Mouse (Mus musculus) skeletal muscle tissue, adult 2 months (tissue): Measurements from ENCODE around the gene Actr5.

Experiments
- DNase-seq: peaks from one replicate; pipeline ENCODE4 v3.0.0-alpha.2; 2012; ENCODE audit warnings: low read depth, low spot score

Actr5 gene

DNA sequence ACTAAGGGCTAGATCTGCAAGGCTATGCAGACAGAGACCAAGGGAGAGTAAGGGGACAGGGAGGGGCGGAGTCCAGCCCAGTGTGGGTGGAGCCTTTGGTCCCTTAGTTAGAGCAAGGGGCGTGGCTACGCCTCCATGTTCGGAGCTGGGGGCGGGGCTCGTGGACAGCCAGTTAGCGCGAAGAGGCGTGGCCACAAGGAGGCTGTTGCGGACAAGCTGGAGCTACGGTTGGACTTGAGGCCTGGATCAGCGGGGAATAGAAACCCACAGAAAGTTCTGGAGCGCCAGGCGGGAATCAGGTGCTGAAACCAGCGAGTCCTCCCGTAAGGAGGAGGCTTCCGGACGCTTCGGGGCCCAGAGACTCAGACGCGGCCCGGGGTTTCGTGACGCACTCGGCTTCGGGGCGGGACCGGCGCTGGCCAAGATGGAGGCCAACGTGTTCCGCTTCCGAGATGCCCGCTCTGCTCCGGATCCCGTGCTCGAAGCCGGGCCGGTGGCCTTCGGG lies at the start of gene Actr5:
Gene Actr5, plus strand, starts transcription at position 171 of the 505 bp plus-strand sequence.
- DNase-seq, result peak; percentile 88

DNA sequence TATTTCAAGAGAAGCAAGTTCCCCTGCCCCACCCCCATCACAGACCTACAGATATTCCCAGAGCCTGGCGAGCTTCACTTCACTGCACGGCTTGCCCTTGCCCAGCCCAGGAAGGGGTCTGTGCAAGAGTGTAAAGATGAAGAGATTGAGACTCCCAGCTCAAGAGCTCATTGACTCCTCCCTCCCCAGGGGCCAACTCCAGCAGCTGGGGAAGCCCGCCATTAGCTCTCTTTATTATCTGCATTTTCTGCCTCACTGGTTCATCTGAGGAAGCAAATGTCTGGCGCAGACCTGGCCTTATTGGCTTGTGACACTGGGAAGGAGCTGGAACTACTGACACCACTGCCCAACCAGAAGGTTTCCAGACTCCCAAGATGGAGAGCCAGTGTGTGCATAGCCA lies 44.7 kb upstream of the Actr5 start:
- no peak for DNase-seq

GRCm38 (mm10) chr2:158584621-158585358 lies 39.9 kb upstream of the Actr5 start:
- no peak for DNase-seq

DNA sequence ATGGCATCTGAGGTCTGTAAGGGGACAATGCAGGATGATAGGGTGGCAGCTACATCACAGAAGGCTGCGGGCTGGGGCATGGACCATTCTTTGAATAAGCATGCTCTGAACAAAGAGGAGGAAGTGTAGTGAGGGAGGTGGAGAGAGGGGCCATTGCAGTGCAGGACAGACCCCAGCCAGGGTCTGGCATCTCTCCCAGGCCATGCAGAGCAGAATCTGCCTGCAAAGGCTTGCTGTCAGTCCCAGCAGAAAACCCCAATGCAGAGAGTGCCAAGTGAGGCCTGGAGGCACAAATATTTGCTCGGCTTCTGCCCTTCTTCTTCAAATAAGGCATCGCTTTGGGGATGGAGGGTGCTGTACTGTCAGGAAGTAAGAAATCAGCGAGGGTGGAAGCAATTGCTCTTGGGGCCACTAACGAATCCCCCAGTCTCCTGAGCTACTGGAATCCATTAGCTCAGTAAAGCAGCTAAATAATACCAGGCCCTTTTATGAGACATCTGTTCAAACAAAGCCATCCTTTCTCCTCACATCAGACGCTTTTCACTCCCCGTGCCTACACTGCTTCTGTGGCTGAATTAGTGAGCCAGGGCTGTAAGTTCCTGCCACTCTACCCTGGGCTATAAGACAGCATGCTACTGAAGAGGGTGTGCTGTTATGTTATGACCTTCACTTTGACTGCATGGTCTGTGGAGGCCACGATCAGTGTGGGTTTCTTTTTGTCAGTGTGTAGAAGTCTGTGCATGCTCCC lies 36.0 kb upstream of the Actr5 start:
- no peak for DNase-seq

GRCm38 (mm10) chr2:158590495-158590894 lies 34.2 kb upstream of the Actr5 start:
- no peak for DNase-seq

GRCm38 (mm10) chr2:158591286-158591685 lies 33.4 kb upstream of the Actr5 start:
- no peak for DNase-seq

DNA sequence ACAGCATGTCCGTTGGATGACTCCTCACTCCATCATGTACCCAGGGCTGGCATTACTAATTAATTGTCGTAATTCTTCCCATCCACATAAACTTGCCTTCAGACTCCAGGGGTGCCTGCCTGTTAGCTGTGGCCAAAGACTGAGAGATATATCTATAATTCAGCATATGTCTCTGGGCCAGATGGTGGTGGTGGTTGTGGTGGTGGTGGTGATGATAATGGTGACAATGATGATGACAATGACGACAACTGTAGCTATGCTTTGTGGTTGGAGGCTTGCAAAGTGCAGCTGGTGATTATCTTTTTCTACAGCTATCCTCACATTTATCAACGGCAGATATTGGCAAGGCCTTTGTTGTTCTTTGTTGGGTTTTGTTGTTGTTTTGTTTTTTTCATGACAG lies 31.3 kb upstream of the Actr5 start:
- no peak for DNase-seq

GRCm38 (mm10) chr2:158595103-158595502 lies 29.6 kb upstream of the Actr5 start:
- DNase-seq, result no peak

GRCm38 (mm10) chr2:158595577-158595976 lies 29.1 kb upstream of the Actr5 start:
- DNase-seq, result no peak

DNA sequence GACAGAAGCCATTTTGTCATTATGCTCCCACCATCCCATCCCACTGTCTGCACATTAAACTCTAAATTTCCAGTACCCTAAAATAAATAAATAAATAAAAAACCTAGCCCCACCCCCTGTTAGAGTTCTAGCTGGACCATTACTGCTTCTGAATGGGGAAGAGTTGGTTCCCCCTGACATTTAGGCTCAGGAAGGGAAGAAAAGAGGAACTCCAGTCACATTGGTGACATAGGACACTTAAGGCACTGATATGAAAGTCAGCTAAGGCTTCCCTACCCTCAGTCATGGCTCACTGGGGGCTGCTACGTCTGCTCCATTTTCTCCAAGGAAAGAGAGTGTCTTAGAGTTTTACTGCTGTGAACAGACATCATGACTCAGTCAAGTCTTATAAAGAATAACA lies 27.9 kb upstream of the Actr5 start:
- DNase-seq, result no peak

DNA sequence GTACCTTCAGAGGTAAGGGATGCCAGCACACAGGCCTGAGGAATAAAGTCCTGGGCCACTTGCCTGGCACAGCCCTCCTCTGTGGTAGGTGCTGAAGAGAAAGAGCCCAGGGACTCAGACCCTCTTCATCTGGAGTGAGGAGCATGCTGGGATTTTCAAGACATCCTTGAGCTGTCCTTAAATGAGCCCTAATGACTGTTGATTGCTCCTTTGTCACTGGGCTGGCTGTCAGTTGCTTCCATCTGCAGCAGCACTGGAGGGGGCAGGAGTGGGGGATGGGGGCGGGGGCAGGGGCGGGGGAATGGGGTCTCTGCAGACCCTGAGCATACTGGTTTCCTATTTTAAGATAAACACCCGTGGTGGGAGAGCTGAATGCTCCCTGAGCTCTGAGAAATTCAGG lies 24.2 kb upstream of the Actr5 start:
- no peak for DNase-seq

- DNase-seq, result no peak
These were observed 23.4 kb upstream of the Actr5 start for GRCm38 (mm10) chr2:158601326-158601725.

GRCm38 (mm10) chr2:158602663-158603062 lies 22.0 kb upstream of the Actr5 start:
- DNase-seq, result no peak

DNA sequence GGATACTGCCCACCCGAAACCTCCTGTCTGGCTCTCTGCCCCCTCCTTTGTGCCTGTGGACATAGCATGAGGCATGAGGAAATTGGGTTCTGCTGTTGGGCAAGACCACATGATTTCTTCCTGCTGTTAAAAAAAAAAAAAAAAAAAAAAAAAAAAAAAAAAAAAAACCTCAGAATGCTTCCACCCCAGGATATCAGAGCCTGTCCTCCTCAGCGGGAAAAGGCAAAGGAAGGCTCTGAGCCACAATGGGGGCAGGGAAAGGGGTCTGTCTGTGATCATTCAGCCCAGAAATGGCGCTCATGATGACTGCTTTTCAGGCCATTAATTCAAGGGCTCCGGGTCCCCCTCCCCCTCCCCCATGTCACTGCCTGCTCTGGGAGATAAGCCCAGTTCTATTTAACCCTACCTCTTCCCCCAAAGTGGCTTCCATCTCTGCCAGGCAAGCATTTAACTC lies 18.1 kb upstream of the Actr5 start:
- DNase-seq, result no peak

DNA sequence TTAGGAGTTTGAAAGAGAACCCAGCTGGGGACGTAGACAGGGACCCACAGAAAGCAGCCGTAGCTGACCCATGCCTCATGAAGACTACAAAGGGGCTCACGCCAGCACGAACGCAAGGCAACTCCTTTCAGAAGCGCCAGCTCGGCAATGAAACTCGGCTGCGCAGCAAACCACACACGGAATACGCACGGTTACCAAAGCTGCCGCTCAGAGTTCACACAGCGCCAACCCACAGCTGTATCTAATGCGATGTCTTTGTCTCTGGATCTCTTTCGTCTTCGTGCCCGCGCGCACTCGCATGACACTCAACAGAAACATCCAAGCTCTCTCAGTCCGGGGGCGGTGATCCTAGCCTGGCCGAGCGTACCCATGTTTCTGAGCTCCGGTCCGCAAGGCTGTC lies 15.0 kb upstream of the Actr5 start:
- DNase-seq, result no peak

DNA sequence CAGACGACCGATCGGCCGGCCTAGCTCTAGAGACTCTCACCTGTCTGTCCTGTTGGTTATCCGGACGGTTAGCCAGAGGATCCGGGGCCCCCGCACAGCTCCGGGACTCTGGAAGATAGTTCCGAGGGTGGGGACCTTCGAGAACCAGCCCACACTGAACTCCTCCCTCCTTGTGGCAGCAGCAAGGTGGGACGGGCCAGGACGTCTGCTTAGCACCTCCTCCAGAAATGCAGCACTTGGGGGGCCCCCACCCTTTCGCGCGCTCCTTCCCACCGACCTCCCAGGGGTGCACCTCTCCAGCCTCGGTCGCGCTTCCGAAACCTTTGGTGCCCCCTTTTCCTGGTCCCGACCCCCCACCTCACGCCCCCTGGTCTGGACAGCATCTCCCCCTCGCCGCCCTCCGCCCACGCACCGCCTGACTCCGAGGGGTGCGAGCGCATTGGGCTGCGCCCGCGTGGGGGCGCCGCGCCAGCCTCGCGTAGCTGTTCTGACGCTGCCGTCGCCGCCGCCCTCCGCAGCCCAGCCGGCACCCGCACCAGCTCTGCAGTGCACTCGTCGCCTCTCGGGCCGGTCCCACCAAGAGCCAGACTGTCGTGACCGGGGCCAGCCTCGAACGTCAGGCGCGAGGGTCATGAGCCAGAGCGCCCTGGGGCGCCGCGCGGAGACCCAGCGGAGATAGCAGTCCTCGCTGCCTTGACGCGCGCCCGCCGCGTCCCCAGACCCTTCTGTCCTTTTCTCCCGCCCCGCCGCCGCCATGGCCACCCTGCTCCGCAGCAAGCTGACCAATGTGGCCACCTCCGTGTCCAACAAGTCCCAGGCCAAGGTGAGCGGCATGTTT lies 14.0 kb upstream of the Actr5 start, which contains the start of gene Slc32a1:
Gene Slc32a1, plus strand, starts transcription at position 280 of the 838 bp plus-strand sequence.
- no peak for DNase-seq

DNA sequence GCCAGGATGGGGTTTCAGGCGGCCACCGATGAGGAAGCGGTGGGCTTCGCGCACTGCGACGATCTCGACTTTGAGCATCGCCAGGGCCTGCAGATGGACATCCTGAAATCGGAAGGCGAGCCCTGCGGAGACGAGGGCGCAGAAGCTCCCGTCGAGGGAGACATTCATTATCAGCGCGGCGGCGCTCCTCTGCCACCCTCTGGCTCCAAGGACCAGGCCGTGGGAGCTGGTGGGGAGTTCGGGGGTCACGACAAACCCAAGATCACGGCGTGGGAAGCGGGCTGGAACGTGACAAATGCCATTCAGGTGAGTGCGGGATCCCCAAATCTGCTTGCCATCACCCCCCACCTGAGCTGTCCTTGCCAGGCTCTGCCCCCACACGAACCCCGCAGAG lies 13.4 kb upstream of the Actr5 start:
- DNase-seq, result no peak

DNA sequence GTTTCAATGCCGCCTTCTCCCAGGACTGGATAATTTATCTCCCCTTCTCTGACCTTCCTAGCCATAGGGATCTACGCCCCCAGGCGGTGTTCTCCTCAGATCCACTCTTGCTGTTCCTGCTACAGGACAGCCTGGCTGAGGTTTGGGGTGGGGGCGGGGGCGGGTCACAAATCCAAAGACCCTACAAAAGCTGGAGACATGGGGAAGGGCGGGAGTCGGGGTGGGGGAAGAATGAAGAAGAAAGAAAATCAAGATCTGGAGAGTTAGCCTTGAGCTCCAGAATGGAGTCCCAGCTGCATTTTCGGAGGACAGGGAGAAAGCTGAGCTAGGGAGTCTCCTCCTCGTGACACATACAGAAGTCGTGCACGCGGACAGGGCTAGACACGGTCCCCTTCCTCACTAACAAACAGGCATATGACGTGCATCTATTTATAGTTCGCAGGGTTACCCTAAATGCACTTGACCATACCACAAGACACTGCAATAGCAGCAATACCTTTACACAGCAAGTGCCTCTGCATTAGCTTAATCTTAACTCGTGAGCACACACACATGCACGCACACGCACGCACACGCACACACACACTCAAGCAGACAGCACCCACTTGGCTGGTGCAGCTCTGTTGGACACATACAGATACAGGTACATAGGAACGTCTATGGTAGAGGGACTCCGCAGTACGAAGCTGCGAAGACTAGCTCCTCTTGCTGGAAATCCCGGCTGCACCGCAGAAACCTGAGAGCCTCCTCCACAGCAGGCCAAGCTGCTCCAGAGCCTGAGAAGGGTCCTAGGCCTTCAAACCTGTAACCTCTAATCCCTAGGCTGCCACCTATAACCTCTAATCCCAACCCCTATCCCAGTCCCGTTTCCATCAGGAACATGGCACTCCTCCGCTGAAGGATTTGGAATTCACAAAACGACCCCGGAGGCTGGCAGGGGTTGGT lies 12.7 kb upstream of the Actr5 start:
- DNase-seq, result no peak

GRCm38 (mm10) chr2:158612671-158613250 lies 11.9 kb upstream of the Actr5 start:
- DNase-seq, result no peak
